Mouse (Mus musculus): ENCODE measurements around the gene Fgfr1op.

- no peak for TF ChIP-seq CTCF (IDR thresholded peaks at IDR 0.05; ENCODE audit: borderline replicate concordance, extremely low read depth, insufficient read depth, insufficient read length)
- TF ChIP-seq POLR2A (IDR thresholded peaks at IDR 0.05; ENCODE audit: borderline replicate concordance, extremely low read depth, insufficient read depth, insufficient read length, poor library complexity, severe bottlenecking), result no peak
Measured at GRCm38 (mm10) chr17:8246102-8246754, 80.9 kb downstream of the Fgfr1op start.
